ENCODE assay signal across 8 mouse cellular contexts in genomic region chr2:21187576-21187975, GRCm38 (mm10). TPM values are rescaled to one million over a fixed set of nuclear protein-coding genes. Genes with fewer than 3 reads are reported as not detected.
DNase-seq lines count a peak whose midpoint lies in the region; ATAC-seq and TF ChIP-seq lines count a peak whose summit lies in the region.

No protein-coding gene starts in this region.

- intact Hi-C loops in heart, postnatal 25 days (cut with DNase I) = loop anchor here (2.0 to 5.0 kb wide), 2 partner anchors 225 to 293 kb away; no protein-coding TSS in a partner anchor

- peak; percentile 66 for TF ChIP-seq CTCF in C2C12 (IDR thresholded peaks at IDR 0.05; ENCODE audit: control insufficient read depth, insufficient read depth, insufficient read length)
- TF ChIP-seq CTCF in stomach, postnatal 0 days (IDR thresholded peaks at IDR 0.05; ENCODE audit: low read depth) = peak; percentile 84

- no peaks in the 10 kb centered on the region for H3K4me1 ChIP-seq in stomach, postnatal 0 days (replicated peaks; ENCODE audit: control insufficient read depth, insufficient read depth)

- no peak for ATAC-seq in stomach, postnatal 0 days (ENCODE audit: low FRiP score, low TSS enrichment)

- H3K27me3 ChIP-seq in C2C12 (ENCODE audit: control insufficient read depth, insufficient read depth, insufficient read length) = no peaks in the 10 kb centered on the region
- H3K27me3 ChIP-seq in stomach, postnatal 0 days (ENCODE audit: control insufficient read depth, insufficient read depth, low read length) = no peaks in the 10 kb centered on the region

- H3K9me3 ChIP-seq in stomach, postnatal 0 days (ENCODE audit: control insufficient read depth, low read length) = no peaks in the 10 kb centered on the region

- H3K9ac ChIP-seq in stomach, postnatal 0 days (ENCODE audit: low read length) = no peak overlapping the region

- TF ChIP-seq EP300 in stomach, postnatal 0 days (optimal IDR thresholded peaks at IDR 0.05) = no peak

- H3K4me2 ChIP-seq in stomach, postnatal 0 days (replicated peaks; ENCODE audit: low read depth) = no peak overlapping the region

- H3K27ac ChIP-seq in stomach, postnatal 0 days (replicated peaks) = no peak overlapping the region

- 47% methylated on average over 7 of the region's 7 CpGs for WGBS in stomach, postnatal 0 days

- H3ac ChIP-seq in C2C12 (ENCODE audit: control insufficient read depth, insufficient read length, low read depth) = no peak overlapping the region

- H3K79me3 ChIP-seq in C2C12 (ENCODE audit: low read depth) = no peaks in the 10 kb centered on the region

- H3K4me3 ChIP-seq in C2C12 (ENCODE audit: insufficient read depth, poor library complexity, severe bottlenecking) = no peak overlapping the region
- H3K4me3 ChIP-seq in stomach, postnatal 0 days (ENCODE audit: low read depth, low read length) = no peak overlapping the region

- no peaks in the 10 kb centered on the region for H3K36me3 ChIP-seq in C2C12 (ENCODE audit: control insufficient read depth, insufficient read depth)
- H3K36me3 ChIP-seq in stomach, postnatal 0 days (ENCODE audit: control insufficient read depth, insufficient read depth, low read length) = no peaks in the 10 kb centered on the region

- H3K79me2 ChIP-seq in C2C12 (ENCODE audit: control insufficient read depth, insufficient read depth) = no peaks in the 10 kb centered on the region

- DNase-seq in heart, adult 18-20 months = peak; percentile 57 to 85
- DNase-seq in heart, postnatal 25 days (ENCODE audit: low spot score) = no peak
- peak; percentile 67 for DNase-seq in adrenal gland, postnatal 25 days
- peak; percentile 61 to 62 for DNase-seq in frontal cortex, postnatal 25 days (ENCODE audit: low spot score in 2 of 2)
- DNase-seq in layer of hippocampus, adult 9-10 months (ENCODE audit: low spot score) = peak; percentile 60
- peak; percentile 40 to 64 for DNase-seq in lung, postnatal 4 days
- peak; percentile 63 for DNase-seq in stomach, postnatal 0 days (ENCODE audit: low spot score)

TF ChIP-seq in C2C12, 6 proteins besides CTCF, POLR2A, EP300 and RAD21:
- TF ChIP-seq FOSL1 (IDR thresholded peaks at IDR 0.05; ENCODE audit: insufficient read depth, low read length, poor library complexity, severe bottlenecking) = no peak
- TF ChIP-seq CEBPB (IDR thresholded peaks at IDR 0.05; ENCODE audit: low read depth) = no peak
- TF ChIP-seq MYOG (IDR thresholded peaks at IDR 0.05; ENCODE audit: control insufficient read depth, extremely low read depth, insufficient read length) = no peak
- no peak for TF ChIP-seq MYOD1 (IDR thresholded peaks at IDR 0.05; ENCODE audit: control insufficient read depth, insufficient read length, low read depth)
- TF ChIP-seq USF1 (IDR thresholded peaks at IDR 0.05; ENCODE audit: low read depth) = no peak
- no peak for TF ChIP-seq MAX (IDR thresholded peaks at IDR 0.05)

RNA-seq across cellular contexts. Expression of gene Enkur, which starts 17.6 kb away (rescaled TPM):
- total RNA-seq in heart, adult 18-20 months (2021) = under 1 TPM; 0.37 to 0.87 TPM
- 1 to 10 TPM; 1.7 to 2.3 TPM for total RNA-seq in heart, postnatal 25 days (2021)
- 0.08 TPM for polyA plus RNA-seq in C2C12 (2012; fragmentation: generic; extraction: Trizol)
- 1.2 TPM in 1 of 2 replicates, not detected in the other for total RNA-seq in adrenal gland, postnatal 25 days (2021)
- polyA plus RNA-seq in stomach, postnatal 0 days (2015; fragmentation: Nextera tagmentation; extraction: Ambion mirVana) = 2.5 and 2.8 TPM in 2 replicates

RNA-seq across cellular contexts. Expression of gene Thnsl1, which starts 17.9 kb away (rescaled TPM):
- 1 to 10 TPM; 7.5 to 8.8 TPM for total RNA-seq in heart, adult 18-20 months (2021)
- total RNA-seq in heart, postnatal 25 days (2021) = 1 to 10 TPM; 5.6 to 8.6 TPM
- 1.5 TPM for polyA plus RNA-seq in C2C12 (2012; fragmentation: generic; extraction: Trizol)
- total RNA-seq in adrenal gland, postnatal 25 days (2021) = 6.9 and 10.9 TPM in 2 replicates
- 6.6 and 7.3 TPM in 2 replicates for polyA plus RNA-seq in stomach, postnatal 0 days (2015; fragmentation: Nextera tagmentation; extraction: Ambion mirVana)
